Mouse (Mus musculus): ENCODE measurements around the gene Rasip1.

Rasip1 gene

DNA sequence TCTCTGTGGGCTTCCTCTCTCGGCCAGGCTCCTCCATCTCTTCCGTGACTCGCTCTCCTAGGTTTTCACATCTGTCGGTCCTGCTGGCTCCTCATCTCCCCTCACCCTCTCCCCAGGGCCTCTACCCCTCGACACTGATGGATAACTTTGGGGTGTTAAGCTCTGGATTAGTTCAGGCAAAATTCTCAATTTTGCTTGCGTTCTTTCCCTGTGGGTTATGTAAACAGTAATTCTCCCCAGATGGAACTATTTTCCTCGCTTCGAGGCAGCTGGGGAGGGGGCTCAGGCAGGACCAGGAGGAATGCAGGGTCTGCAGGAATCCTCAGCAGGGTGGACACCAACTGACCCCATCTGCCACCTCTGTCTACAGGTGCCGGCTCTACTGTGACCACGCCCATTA is 58.5 kb downstream of the Rasip1 start:
- DNase-seq (ENCODE audit: inconsistent ontology term), result no peak

DNA sequence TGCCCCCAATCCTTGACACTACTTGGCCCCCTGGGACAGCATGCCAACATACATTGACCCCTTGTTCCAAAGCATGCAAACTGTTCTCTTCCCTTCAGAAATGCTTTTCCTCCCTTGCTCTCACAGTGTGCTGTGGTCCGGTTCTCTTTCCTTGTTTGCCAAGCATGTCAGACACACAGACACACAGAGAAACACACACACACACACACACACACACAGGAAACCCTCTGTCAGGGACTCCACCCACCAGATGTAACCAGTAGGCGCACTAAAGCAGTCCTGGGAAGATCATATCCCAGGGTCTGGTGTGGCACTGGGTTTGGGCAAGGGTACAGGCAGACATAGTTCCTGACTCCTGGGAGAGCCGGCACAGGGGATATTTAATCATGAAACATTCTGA is 59.6 kb downstream of the Rasip1 start:
- no peak for DNase-seq (ENCODE audit: inconsistent ontology term)

All from Muller cell, postnatal 12 days (primary cell).